In genomic region chr7:49132851-49133351, GRCm38 (mm10) we compare ENCODE assay signal across 8 mouse cellular contexts.
DNase-seq lines count a peak whose midpoint lies in the region; ATAC-seq and TF ChIP-seq lines count a peak whose summit lies in the region.

No protein-coding gene starts in this region.

- H3K36me3 ChIP-seq in CH12.LX (replicated peaks in 1 of 2; ENCODE audit: control insufficient read depth in 1 of 2, insufficient read depth in 1 of 2, low read length in 1 of 2), result no peaks in the 10 kb centered on the region
- H3K36me3 ChIP-seq in forebrain, embryonic 10.5 days (replicated peaks), result no peaks in the 10 kb centered on the region
- H3K36me3 ChIP-seq in heart, embryonic 15.5 days, result no peaks in the 10 kb centered on the region
- H3K36me3 ChIP-seq in liver, embryonic 11.5 days (ENCODE audit: control insufficient read depth, insufficient read depth, low read length), result no peaks in the 10 kb centered on the region
- no peaks in the 10 kb centered on the region for H3K36me3 ChIP-seq in neural tube, embryonic 13.5 days
- no peaks in the 10 kb centered on the region for H3K36me3 ChIP-seq in testis, adult 2 months (ENCODE audit: control insufficient read depth, insufficient read depth, low read length)

- DNase-seq in CH12.LX (ENCODE audit: extremely low read depth), result peak; percentile 29
- DNase-seq in c-Kit-positive CD71-negative TER-119-negative erythroid progenitor cells, embryonic 14.5 days (ENCODE audit: low read depth), result peak; percentile 36
- DNase-seq in forebrain, embryonic 10.5 days (ENCODE audit: extremely low spot score, low spot score), result peak; percentile 72
- peak; percentile 86 for DNase-seq in kidney, postnatal 10 days
- DNase-seq in liver, embryonic 11.5 days (ENCODE audit: low spot score), result peak; percentile 61

- peaks cover 5% of the 10 kb centered on the region for H3K9me3 ChIP-seq in CH12.LX (replicated peaks; ENCODE audit: low read length)
- no peaks in the 10 kb centered on the region for H3K9me3 ChIP-seq in forebrain, embryonic 10.5 days
- no peaks in the 10 kb centered on the region for H3K9me3 ChIP-seq in heart, embryonic 15.5 days (replicated peaks)
- H3K9me3 ChIP-seq in liver, embryonic 11.5 days (ENCODE audit: control insufficient read depth, low read length), result no peaks in the 10 kb centered on the region
- no peaks in the 10 kb centered on the region for H3K9me3 ChIP-seq in neural tube, embryonic 13.5 days

- in situ Hi-C loops in CH12.LX (cut with MboI; ENCODE audit: low pct_ligation_motif_present, low pct_unique_long_range_greater_than_20kb, low sequenced_read_pairs), result loop anchor here (10.0 kb wide), 1 partner anchor 292 kb away; no protein-coding TSS in a partner anchor

- 40% methylated on average over 10 of the region's 10 CpGs for WGBS in forebrain, embryonic 10.5 days
- WGBS in heart, embryonic 15.5 days, result 11% methylated on average over 10 of the region's 10 CpGs
- WGBS in liver, embryonic 11.5 days, result 43% methylated on average over 10 of the region's 10 CpGs
- WGBS in neural tube, embryonic 13.5 days, result 32% methylated on average over 10 of the region's 10 CpGs

- peak; percentile 76 for ATAC-seq in heart, embryonic 15.5 days (replicated peaks; ENCODE audit: insufficient number of reproducible peaks, insufficient read depth, low FRiP score, low read depth)
- 0 out of 2 replicates have a peak, but pooled peaks have one; percentile 19 for ATAC-seq in liver, embryonic 11.5 days (replicated peaks; ENCODE audit: low FRiP score)
- peak; percentile 81 for ATAC-seq in neural tube, embryonic 13.5 days (ENCODE audit: low read depth)

- no peak overlapping the region for H3K9ac ChIP-seq in CH12.LX (ENCODE audit: insufficient read depth, low read depth)
- H3K9ac ChIP-seq in heart, embryonic 15.5 days, result no peak overlapping the region; the same call in 1 of the 2 replicates
- H3K9ac ChIP-seq in liver, embryonic 11.5 days (ENCODE audit: low read depth, low read length), result no peak overlapping the region
- H3K9ac ChIP-seq in neural tube, embryonic 13.5 days, result peak overlapping the region; percentile 12; the same call in 1 of the 2 replicates

- H3K27ac ChIP-seq in CH12.LX (ENCODE audit: insufficient read depth, low read depth), result no peak overlapping the region
- no peak overlapping the region for H3K27ac ChIP-seq in forebrain, embryonic 10.5 days
- peak overlapping the region; percentile 74 for H3K27ac ChIP-seq in heart, embryonic 15.5 days
- H3K27ac ChIP-seq in liver, embryonic 11.5 days (ENCODE audit: low read depth, low read length), result no peak overlapping the region
- no peak overlapping the region for H3K27ac ChIP-seq in neural tube, embryonic 13.5 days (replicated peaks)
- no peak overlapping the region for H3K27ac ChIP-seq in testis, adult 2 months (ENCODE audit: control insufficient read depth, insufficient read depth, low read depth, low read length)

- no peak overlapping the region for H3K4me3 ChIP-seq in CH12.LX (replicated peaks in 1 of 3; ENCODE audit: low read depth in 2 of 3, low read length in 2 of 3, poor library complexity in 1 of 3)
- H3K4me3 ChIP-seq in forebrain, embryonic 10.5 days, result no peak overlapping the region
- no peak overlapping the region for H3K4me3 ChIP-seq in heart, embryonic 15.5 days
- no peak overlapping the region for H3K4me3 ChIP-seq in liver, embryonic 11.5 days (ENCODE audit: low read depth, low read length)
- H3K4me3 ChIP-seq in neural tube, embryonic 13.5 days, result no peak overlapping the region
- H3K4me3 ChIP-seq in testis, adult 2 months (ENCODE audit: control insufficient read depth, low read depth, low read length), result no peak overlapping the region

- H3K4me2 ChIP-seq in CH12.LX (ENCODE audit: insufficient read depth, low read depth, poor library complexity, severe bottlenecking), result no peak overlapping the region
- H3K4me2 ChIP-seq in heart, embryonic 15.5 days, result peak overlapping the region; percentile 39
- H3K4me2 ChIP-seq in liver, embryonic 11.5 days, result no peak overlapping the region
- no peak overlapping the region for H3K4me2 ChIP-seq in neural tube, embryonic 13.5 days

- TF ChIP-seq CTCF in CH12.LX (conservative IDR thresholded peaks at IDR 0.05 in 1 of 2, IDR thresholded peaks at IDR 0.05 in 1 of 2; ENCODE audit: low read depth in 2 of 2, low read length in 2 of 2), result peak; percentile 66 to 68
- peak; percentile 80 for TF ChIP-seq CTCF in testis, adult 2 months (IDR thresholded peaks at IDR 0.05; ENCODE audit: control insufficient read depth, insufficient read depth, insufficient replicate concordance, low read depth, low read length)

- no peaks in the 10 kb centered on the region for H3K4me1 ChIP-seq in CH12.LX (ENCODE audit: control insufficient read depth in 1 of 2, insufficient read depth in 2 of 2)
- H3K4me1 ChIP-seq in forebrain, embryonic 10.5 days, result peaks cover 4% of the 10 kb centered on the region; the same call in 1 of the 2 replicates
- H3K4me1 ChIP-seq in heart, embryonic 15.5 days (replicated peaks), result peaks cover 11% of the 10 kb centered on the region
- no peaks in the 10 kb centered on the region for H3K4me1 ChIP-seq in liver, embryonic 11.5 days (replicated peaks; ENCODE audit: control insufficient read depth, insufficient read depth, low read length)
- peaks cover 17% of the 10 kb centered on the region for H3K4me1 ChIP-seq in neural tube, embryonic 13.5 days (replicated peaks)
- H3K4me1 ChIP-seq in testis, adult 2 months (ENCODE audit: control insufficient read depth, insufficient read depth, low read length), result no peaks in the 10 kb centered on the region

- no peaks in the 10 kb centered on the region for H3K79me2 ChIP-seq in CH12.LX (replicated peaks; ENCODE audit: control insufficient read depth, extremely low read depth, insufficient read depth, poor library complexity, severe bottlenecking)

- no peak for TF ChIP-seq EP300 in CH12.LX (IDR thresholded peaks at IDR 0.05; ENCODE audit: low read length)

- dilution Hi-C loops in CH12.LX (cut with MboI; ENCODE audit: extremely low pct_ligation_motif_present, extremely low pct_unique_long_range_greater_than_20kb, low sequenced_read_pairs), result no loop called here

- TF ChIP-seq RAD21 in CH12.LX (IDR thresholded peaks at IDR 0.05; ENCODE audit: low read depth, low read length), result peak; percentile 61

- no peak for TF ChIP-seq POLR2A in CH12.LX (IDR thresholded peaks at IDR 0.05; ENCODE audit: low read depth, low read length)
- no peak for TF ChIP-seq POLR2A in testis, adult 2 months (IDR thresholded peaks at IDR 0.05; ENCODE audit: control insufficient read depth, low read depth, low read length)

- peaks cover 48% of the 10 kb centered on the region for H3K27me3 ChIP-seq in CH12.LX (replicated peaks)
- peaks cover 18% of the 10 kb centered on the region for H3K27me3 ChIP-seq in forebrain, embryonic 10.5 days (ENCODE audit: poor library complexity, severe bottlenecking)
- no peaks in the 10 kb centered on the region for H3K27me3 ChIP-seq in heart, embryonic 15.5 days
- H3K27me3 ChIP-seq in liver, embryonic 11.5 days (replicated peaks; ENCODE audit: control insufficient read depth, insufficient read depth, low read length), result no peaks in the 10 kb centered on the region
- no peaks in the 10 kb centered on the region for H3K27me3 ChIP-seq in neural tube, embryonic 13.5 days
- H3K27me3 ChIP-seq in testis, adult 2 months (ENCODE audit: control insufficient read depth, insufficient read depth, low read length), result no peaks in the 10 kb centered on the region

TF ChIP-seq in CH12.LX, 34 proteins besides CTCF, POLR2A, EP300 and RAD21:
- TF ChIP-seq SMC3 (IDR thresholded peaks at IDR 0.05; ENCODE audit: low read depth, low read length), result peak; percentile 49
- TF ChIP-seq MAX (IDR thresholded peaks at IDR 0.05; ENCODE audit: low read length), result no peak

Comparison
In these comparisons a context has a peak if more than half of its experiments do, and no peak if none do; other contexts are left out.
1. DNase-seq: peak in every context shown above with its lines; median percentile 86 in kidney, postnatal 10 days; 72 in forebrain, embryonic 10.5 days; 61 in liver, embryonic 11.5 days; 36 in c-Kit-positive CD71-negative TER-119-negative erythroid progenitor cells, embryonic 14.5 days; 29 in CH12.LX.
2. ATAC-seq: peak in every context shown above with its lines; median percentile 81 in neural tube, embryonic 13.5 days; 76 in heart, embryonic 15.5 days; 19 in liver, embryonic 11.5 days.